Mouse (Mus musculus): Measurements from ENCODE around the gene Dpm2. TPM values are rescaled to one million over a fixed set of nuclear protein-coding genes. Genes with fewer than 3 reads are reported as not detected.

Gene Dpm2
- polyA plus RNA-seq, 1 experiment from 2014 or later, result 101 TPM

GRCm38 (mm10) chr2:32574901-32575585 lies 4.4 kb downstream of the Dpm2 start:
- no peak for ATAC-seq (ENCODE audit: borderline replicate concordance, extremely low read depth, low FRiP score, low TSS enrichment)
- peak overlapping the region; percentile 32 for H3K4me3 ChIP-seq
- peak overlapping the region; percentile 72 for H3K4me2 ChIP-seq
- peaks cover 23% of the 10 kb centered on the region for H3K27me3 ChIP-seq
- peaks cover 18% of the 10 kb centered on the region for H3K4me1 ChIP-seq
- WGBS, result 2% methylated on average over 26 of the region's 26 CpGs
- peak overlapping the region; percentile 30; the same call in 1 of the 2 replicates for H3K9ac ChIP-seq
- H3K36me3 ChIP-seq, result peaks cover 5% of the 10 kb centered on the region; the same call in 1 of the 2 replicates
- no peaks in the 10 kb centered on the region for H3K9me3 ChIP-seq
- H3K27ac ChIP-seq, result no peak overlapping the region

GRCm38 (mm10) chr2:32575586-32576160 lies 5.0 kb downstream of the Dpm2 start, which contains the start of gene 9430097D07Rik:
Gene 9430097D07Rik, minus strand, starts transcription at chr2:32575684.
- H3K4me3 ChIP-seq, result peak within 1 kb of the TSS; percentile 32
- H3K27me3 ChIP-seq, result peaks cover 25% of the 10 kb centered on the region
- no peak; the same call in 1 of the 2 replicates for ATAC-seq (ENCODE audit: borderline replicate concordance, extremely low read depth, low FRiP score, low TSS enrichment)
- H3K36me3 ChIP-seq, result peaks cover 5% of the 10 kb centered on the region; the same call in 1 of the 2 replicates
- H3K9me3 ChIP-seq, result no peaks in the 10 kb centered on the region
- peak within 1 kb of the TSS; percentile 30; the same call in 1 of the 2 replicates for H3K9ac ChIP-seq
- H3K27ac ChIP-seq, result no peak within 1 kb of the TSS
- peak within 1 kb of the TSS; percentile 72 for H3K4me2 ChIP-seq
- 8% methylated on average over 28 of the region's 28 CpGs for WGBS
- peaks cover 18% of the 10 kb centered on the region for H3K4me1 ChIP-seq

GRCm38 (mm10) chr2:32576532-32576931 lies 5.9 kb downstream of the Dpm2 start:
- WGBS, result 81% methylated on average over 9 of the region's 9 CpGs
- no peak overlapping the region for H3K4me3 ChIP-seq
- no peak overlapping the region for H3K27ac ChIP-seq
- no peaks in the 10 kb centered on the region for H3K9me3 ChIP-seq
- ATAC-seq (ENCODE audit: borderline replicate concordance, extremely low read depth, low FRiP score, low TSS enrichment), result no peak
- H3K9ac ChIP-seq, result no peak overlapping the region
- H3K4me1 ChIP-seq, result peaks cover 15% of the 10 kb centered on the region
- H3K36me3 ChIP-seq, result peaks cover 5% of the 10 kb centered on the region; the same call in 1 of the 2 replicates
- peaks cover 25% of the 10 kb centered on the region for H3K27me3 ChIP-seq
- H3K4me2 ChIP-seq, result no peak overlapping the region

- H3K4me3 ChIP-seq, result no peak overlapping the region
- H3K9ac ChIP-seq, result no peak overlapping the region
- ATAC-seq (ENCODE audit: borderline replicate concordance, extremely low read depth, low FRiP score, low TSS enrichment), result no peak
- 35% methylated on average over 24 of the region's 30 CpGs for WGBS
- no peak overlapping the region for H3K27ac ChIP-seq
- H3K4me2 ChIP-seq, result no peak overlapping the region; the same call in 1 of the 2 replicates
- no peaks in the 10 kb centered on the region; the same call in 1 of the 2 replicates for H3K36me3 ChIP-seq
- H3K4me1 ChIP-seq, result peaks cover 14% of the 10 kb centered on the region
- H3K27me3 ChIP-seq, result peaks cover 25% of the 10 kb centered on the region
- H3K9me3 ChIP-seq, result no peaks in the 10 kb centered on the region
Measured at GRCm38 (mm10) chr2:32578146-32579046, 7.7 kb downstream of the Dpm2 start.

- H3K36me3 ChIP-seq, result no peaks in the 10 kb centered on the region
- H3K9me3 ChIP-seq, result no peaks in the 10 kb centered on the region
- 41% methylated on average over 19 of the region's 19 CpGs for WGBS
- H3K9ac ChIP-seq, result no peak overlapping the region
- no peak overlapping the region for H3K27ac ChIP-seq
- H3K4me2 ChIP-seq, result peak overlapping the region; percentile 33
- H3K4me3 ChIP-seq, result peak overlapping the region; percentile 25
- peak; percentile 25; the same call in 1 of the 2 replicates for ATAC-seq (ENCODE audit: borderline replicate concordance, extremely low read depth, low FRiP score, low TSS enrichment)
- peaks cover 6% of the 10 kb centered on the region; the same call in 1 of the 2 replicates for H3K4me1 ChIP-seq
- H3K27me3 ChIP-seq, result peaks cover 25% of the 10 kb centered on the region
Measured at GRCm38 (mm10) chr2:32581450-32582095, 10.9 kb downstream of the Dpm2 start.

- Histone ChIP-seq H3K9ac (0 out of 2 replicates have a peak overlapping the region, but pooled peaks have one; percentile 27), H3K4me1 (peaks cover 16% of the 10 kb centered on the region), H3K4me3 (peak overlapping the region; percentile 25), H3K9me3 (no peaks in the 10 kb centered on the region), H3K27ac (no peak overlapping the region), H3K27me3 (peaks cover 21% of the 10 kb centered on the region), H3K4me2 (peak overlapping the region; percentile 63), H3K36me3 (no peaks in the 10 kb centered on the region)
- peak; percentile 32 for ATAC-seq (ENCODE audit: borderline replicate concordance, extremely low read depth, low FRiP score, low TSS enrichment)
- 9% methylated on average over 37 of the region's 37 CpGs for WGBS
Measured at GRCm38 (mm10) chr2:32582830-32583799, 12.5 kb downstream of the Dpm2 start.

- H3K27ac ChIP-seq, result no peak overlapping the region
- H3K36me3 ChIP-seq, result no peaks in the 10 kb centered on the region
- no peak for ATAC-seq (ENCODE audit: borderline replicate concordance, extremely low read depth, low FRiP score, low TSS enrichment)
- no peak overlapping the region for H3K4me3 ChIP-seq
- H3K4me2 ChIP-seq, result no peak overlapping the region
- 83% methylated on average over 7 of the region's 7 CpGs for WGBS
- no peaks in the 10 kb centered on the region for H3K9me3 ChIP-seq
- H3K4me1 ChIP-seq, result peaks cover 34% of the 10 kb centered on the region
- peaks cover under 1% of the 10 kb centered on the region; the same call in 1 of the 2 replicates for H3K27me3 ChIP-seq
- H3K9ac ChIP-seq, result no peak overlapping the region
Measured at GRCm38 (mm10) chr2:32585149-32585714, 14.6 kb downstream of the Dpm2 start.

GRCm38 (mm10) chr2:32586871-32587351 lies 16.3 kb downstream of the Dpm2 start, which contains the start of gene St6galnac4:
Gene St6galnac4, plus strand, starts transcription at chr2:32587095.
- WGBS, result under 1% methylated on average over 37 of the region's 38 CpGs
- peak within 1 kb of the TSS; percentile 53 for H3K9ac ChIP-seq
- no peaks in the 10 kb centered on the region for H3K9me3 ChIP-seq
- H3K36me3 ChIP-seq, result no peaks in the 10 kb centered on the region
- ATAC-seq (ENCODE audit: borderline replicate concordance, extremely low read depth, low FRiP score, low TSS enrichment), result peak; percentile 86
- H3K4me2 ChIP-seq, result peak within 1 kb of the TSS; percentile 73
- peak within 1 kb of the TSS; percentile 18 for H3K27ac ChIP-seq
- no peaks in the 10 kb centered on the region; the same call in 1 of the 2 replicates for H3K27me3 ChIP-seq
- peaks cover 34% of the 10 kb centered on the region for H3K4me1 ChIP-seq
- H3K4me3 ChIP-seq, result peak within 1 kb of the TSS; percentile 55

- H3K9me3 ChIP-seq, result no peaks in the 10 kb centered on the region
- peak overlapping the region; percentile 73 for H3K4me2 ChIP-seq
- H3K36me3 ChIP-seq, result no peaks in the 10 kb centered on the region
- peak overlapping the region; percentile 18; the same call in 1 of the 2 replicates for H3K27ac ChIP-seq
- ATAC-seq (ENCODE audit: borderline replicate concordance, extremely low read depth, low FRiP score, low TSS enrichment), result no peak
- peak overlapping the region; percentile 53 for H3K9ac ChIP-seq
- peak overlapping the region; percentile 55 for H3K4me3 ChIP-seq
- H3K27me3 ChIP-seq, result no peaks in the 10 kb centered on the region
- H3K4me1 ChIP-seq, result peaks cover 38% of the 10 kb centered on the region
- WGBS, result 17% methylated on average over 9 of the region's 9 CpGs
Measured at GRCm38 (mm10) chr2:32587731-32588321, 17.2 kb downstream of the Dpm2 start.

All from lung, embryonic 15.5 days (tissue).